Mouse (Mus musculus) erythroblast, embryonic 14.5 days (primary cell): ENCODE measurements around the gene Agap1.

Experiments used
- GATA1 ChIP-seq: IDR thresholded peaks from 2 replicates; pipeline ENCODE4 v1.6.1; 2012; ENCODE audit warnings: low read length, inconsistent platforms, mixed read lengths
- TAL1 ChIP-seq: IDR thresholded peaks from 3 replicates; pipeline ENCODE4 v1.6.1; 2012; ENCODE audit warnings: low read length, inconsistent platforms, mixed read lengths

DNA sequence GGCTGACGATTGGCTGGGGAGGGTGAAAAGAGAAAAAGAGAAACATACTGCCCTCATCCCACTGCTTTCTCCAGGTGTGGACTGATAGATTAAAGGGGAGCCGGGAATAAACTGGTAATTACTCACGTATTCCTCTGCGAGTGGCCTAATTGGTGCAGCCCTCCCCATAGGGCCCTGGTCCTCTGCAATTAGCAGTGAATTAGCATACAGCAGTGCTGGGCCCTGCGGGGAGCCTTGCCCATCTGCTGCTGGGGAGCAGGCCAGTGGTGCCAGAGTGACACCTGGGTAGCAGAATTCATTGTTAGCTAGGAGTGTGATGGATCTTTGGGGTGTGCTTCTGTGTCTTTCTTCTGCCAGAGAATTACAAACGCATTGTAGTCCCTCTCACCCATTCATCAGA is 87.9 kb downstream of the Agap1 start:
- TF ChIP-seq TAL1 = no peak
- TF ChIP-seq GATA1 = no peak
